Mouse (Mus musculus) ovary, adult 10 weeks (tissue): ENCODE measurements around the gene Pglyrp1. TPM values are rescaled to one million over a fixed set of nuclear protein-coding genes. Genes with fewer than 3 reads are reported as not detected.

Experiments used
- polyA plus RNA-seq: library from polyadenylated mRNA; stranded (reverse); fragments of 350-450 nt; fragmentation: Illumina TruSeq; extraction: RNeasy Lipid Tissue Mini Kit (QIAGEN cat#74804); gene quantifications from one replicate; pipeline ENCODE4 v1.2.3, GENCODE M21; 2014

Gene Pglyrp1
- not detected for polyA plus RNA-seq

DNA sequence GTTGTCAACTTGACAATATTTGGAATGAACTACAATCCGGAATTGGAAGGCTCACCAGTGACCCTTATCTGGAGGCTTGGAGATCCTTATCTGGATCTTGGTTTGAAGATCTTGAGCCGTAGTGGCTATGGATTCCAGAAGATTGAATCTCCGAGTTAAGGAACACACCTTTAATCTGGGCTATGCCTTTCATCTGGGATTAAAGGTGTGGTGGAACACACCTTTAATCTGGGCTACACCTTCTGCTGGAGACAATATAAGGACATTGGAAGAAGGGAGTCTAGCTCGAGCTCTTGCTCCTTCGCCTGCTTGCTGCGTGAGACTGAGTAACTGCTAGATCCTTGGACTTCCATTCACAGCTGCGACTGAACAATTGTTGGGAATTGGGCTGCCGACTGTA lies at the start of gene Pglyrp1:
Gene Pglyrp1, plus strand, starts transcription at position 301 of the 400 bp plus-strand sequence.

DNA sequence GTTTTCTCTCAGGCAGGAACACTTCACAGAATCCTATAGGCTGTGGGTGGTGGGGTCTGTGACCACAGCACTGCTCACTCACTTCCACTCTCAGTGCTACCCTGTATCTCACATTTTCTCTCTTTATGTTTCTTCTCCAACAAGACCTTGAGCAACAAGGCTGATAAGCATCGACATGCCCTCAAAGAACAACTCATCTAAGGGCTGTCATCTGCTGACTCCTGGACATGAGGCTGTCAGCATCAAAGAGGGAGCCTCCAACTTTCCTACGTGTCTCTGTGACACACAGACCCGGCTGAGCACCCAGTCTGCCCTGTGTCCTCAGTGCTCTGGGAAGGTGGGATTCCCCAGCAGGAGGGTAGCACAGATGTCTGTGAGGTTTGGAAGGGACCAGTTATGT lies 49.6 kb upstream of the Pglyrp1 start, which contains the start of gene Psg17:
Gene Psg17, minus strand, starts transcription at position 101 of the 400 bp plus-strand sequence.

DNA sequence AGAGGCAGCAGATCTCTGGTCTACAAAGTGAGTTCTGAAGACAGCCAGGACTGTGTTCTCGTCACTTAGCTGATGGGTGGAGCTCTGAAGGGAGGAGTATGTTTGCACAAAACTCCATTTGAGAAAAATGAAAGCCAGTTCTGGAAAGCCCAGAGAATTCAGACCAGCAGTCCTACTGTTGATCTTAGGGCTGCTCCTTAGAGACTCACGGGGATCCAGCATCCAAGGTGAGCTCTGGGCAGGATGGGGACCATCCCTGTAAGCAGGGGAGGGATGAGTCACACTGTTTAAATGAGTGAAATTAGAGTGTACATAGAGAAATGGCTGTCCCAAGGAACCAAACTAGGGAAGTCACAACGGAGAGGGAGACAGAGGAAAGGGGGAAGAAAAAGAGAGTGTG lies 31.3 kb upstream of the Pglyrp1 start, which contains the start of gene Mill2:
Gene Mill2, plus strand, starts transcription at position 102 of the 400 bp plus-strand sequence.

DNA sequence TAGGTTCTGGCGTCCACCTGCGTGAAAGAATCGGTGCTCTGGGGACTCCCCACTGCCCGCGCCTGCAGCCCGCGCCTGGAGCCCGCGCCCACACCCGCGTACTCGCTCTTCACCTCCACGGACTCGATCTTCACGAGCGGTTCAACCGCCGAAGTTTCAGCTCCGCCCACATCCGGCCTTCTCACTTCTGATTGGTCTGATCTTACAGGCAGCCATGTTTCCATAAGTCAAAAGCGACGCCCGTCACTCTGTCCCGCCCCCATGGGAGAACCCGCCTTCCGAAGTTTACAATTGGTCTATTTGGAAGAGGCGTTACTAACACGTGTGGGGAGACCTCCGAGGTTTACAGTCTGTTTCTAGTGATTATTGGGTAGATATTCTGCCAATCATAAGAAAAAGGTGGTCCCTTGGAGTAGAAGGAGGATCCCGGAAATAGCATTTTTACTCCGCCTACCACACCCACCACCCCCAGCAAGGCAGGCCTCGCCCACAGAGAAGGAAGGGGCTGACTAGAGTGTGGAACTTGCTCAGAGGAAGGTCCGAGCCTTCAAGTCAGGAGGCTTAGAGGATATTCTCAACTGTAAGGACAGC lies 39.2 kb downstream of the Pglyrp1 start, which contains the start of gene Ccdc61:
Gene Ccdc61, minus strand, starts transcription at position 175 of the 591 bp plus-strand sequence.

GRCm38 (mm10) chr7:18925162-18925938 lies 54.2 kb downstream of the Pglyrp1 start, which contains the start of gene Nova2:
TSS of gene Nova2 (plus strand) at chr7:18925888.

Other genes starting within 250 kb of the Pglyrp1 start
- not detected for gene Psg21, start 214.6 kb upstream of the Pglyrp1 start, polyA plus RNA-seq
- not detected for gene Psg20, start 185.1 kb upstream of the Pglyrp1 start, polyA plus RNA-seq
- not detected for gene Psg22, start 153.2 kb upstream of the Pglyrp1 start, polyA plus RNA-seq
- gene Psg19, start 72.8 kb upstream of the Pglyrp1 start, polyA plus RNA-seq = not detected
- gene Psg17, start 49.7 kb upstream of the Pglyrp1 start, polyA plus RNA-seq = 0.43 TPM
- gene Mill2, start 31.4 kb upstream of the Pglyrp1 start, polyA plus RNA-seq = 9.1 TPM
- 2.3 TPM for gene Ccdc61, start 39.1 kb downstream of the Pglyrp1 start, polyA plus RNA-seq
- 0.34 TPM for gene Nova2, start 54.6 kb downstream of the Pglyrp1 start, polyA plus RNA-seq
- 0.48 TPM for gene Nanos2, start 116.1 kb downstream of the Pglyrp1 start, polyA plus RNA-seq
- 0.46 TPM for gene Mypop, start 119.9 kb downstream of the Pglyrp1 start, polyA plus RNA-seq
- 1.9 TPM for gene Irf2bp1, start 132.7 kb downstream of the Pglyrp1 start, polyA plus RNA-seq
- gene Foxa3, start 152.2 kb downstream of the Pglyrp1 start, polyA plus RNA-seq = 1.7 TPM
- 5.5 TPM for gene Sympk, start 153.0 kb downstream of the Pglyrp1 start, polyA plus RNA-seq
- not detected for gene Rsph6a, start 183.4 kb downstream of the Pglyrp1 start, polyA plus RNA-seq
- gene Dmwd, start 204.9 kb downstream of the Pglyrp1 start, polyA plus RNA-seq = 0.23 TPM
- 5.7 TPM for gene Dmpk, start 212.5 kb downstream of the Pglyrp1 start, polyA plus RNA-seq
- gene Six5, start 223.3 kb downstream of the Pglyrp1 start, polyA plus RNA-seq = 1.9 TPM
- not detected for gene Gm4969, start 247.0 kb downstream of the Pglyrp1 start, polyA plus RNA-seq
- gene Fbxo46, start 248.5 kb downstream of the Pglyrp1 start, polyA plus RNA-seq = 1.3 TPM